ENCODE assay signal across 16 mouse cellular contexts in the genomic region with DNA sequence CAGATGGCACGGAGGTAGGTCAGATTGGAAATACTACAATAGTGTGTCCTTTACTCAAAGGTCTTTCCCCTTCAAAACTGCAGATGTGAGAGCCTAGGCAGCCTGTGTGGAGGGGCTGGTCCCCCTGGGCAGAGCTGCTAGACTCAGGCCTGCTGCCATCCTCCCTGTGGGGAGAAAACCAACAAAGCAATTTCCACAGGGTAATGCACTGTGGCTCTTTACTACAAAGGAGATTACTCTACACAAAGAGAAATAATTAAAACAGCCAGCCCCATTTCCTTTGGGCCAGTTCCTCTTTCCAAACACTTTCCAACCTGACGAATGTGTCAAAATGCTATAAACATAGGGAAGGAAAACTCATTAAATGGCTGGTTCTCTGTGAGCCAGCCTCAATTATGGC.
A peak's percentile ranks its signal among the peaks of the same experiment; 100 is the strongest.
DNase-seq lines count a peak whose midpoint lies in the region; ATAC-seq and TF ChIP-seq lines count a peak whose summit lies in the region.
"Had no signal": no experiment of that assay in that cellular context is flagged by ENCODE, and none has a peak within 500 bp of the region (broad histone marks: within the 10 kb centered on the region; RNA-seq: fewer than 3 reads in every experiment).

No protein-coding gene starts in this region.

- 0 out of 2 replicates have a peak, but pooled peaks have one; percentile 51 for ATAC-seq in forebrain, embryonic 12.5 days (ENCODE audit: low FRiP score)
- no peak for ATAC-seq in hindbrain, embryonic 14.5 days (ENCODE audit: low FRiP score)
- ATAC-seq in midbrain, embryonic 14.5 days (ENCODE audit: low FRiP score, low TSS enrichment): no peak
- ATAC-seq: liver, postnatal 0 days had no signal

- H3K27me3 ChIP-seq in forebrain, embryonic 12.5 days: 0 out of 2 replicates have a peak, but pooled peaks cover 4% of the 10 kb centered on the region
- H3K27me3 ChIP-seq in hindbrain, embryonic 14.5 days (ENCODE audit: control insufficient read depth, insufficient read depth, low read length): no peaks in the 10 kb centered on the region
- no peaks in the 10 kb centered on the region for H3K27me3 ChIP-seq in midbrain, embryonic 14.5 days (ENCODE audit: control insufficient read depth, insufficient read depth, low read length)
- H3K27me3 ChIP-seq: limb, embryonic 15.5 days had no signal

- H3K4me3 ChIP-seq in forebrain, embryonic 12.5 days (replicated peaks): no peak overlapping the region
- H3K4me3 ChIP-seq in hindbrain, embryonic 14.5 days (replicated peaks; ENCODE audit: low read length): no peak overlapping the region
- no peak overlapping the region for H3K4me3 ChIP-seq in midbrain, embryonic 14.5 days (replicated peaks; ENCODE audit: low read depth, low read length)
- H3K4me3 ChIP-seq in gastrocnemius, adult 2 months: no peak overlapping the region
- H3K4me3 ChIP-seq: limb, embryonic 15.5 days had no signal

- peaks cover 27% of the 10 kb centered on the region for H3K4me1 ChIP-seq in forebrain, embryonic 12.5 days
- peaks cover 13% of the 10 kb centered on the region; the same call in 1 of the 2 replicates for H3K4me1 ChIP-seq in hindbrain, embryonic 14.5 days (replicated peaks; ENCODE audit: control insufficient read depth, insufficient read depth, low read length)
- peaks cover 6% of the 10 kb centered on the region; the same call in 1 of the 2 replicates for H3K4me1 ChIP-seq in midbrain, embryonic 14.5 days (ENCODE audit: control insufficient read depth, insufficient read depth, low read length)

- intact Hi-C loops in gastrocnemius, adult 2 months (cut with DNase I): no loop called here

- no peak for TF ChIP-seq CTCF in brain, embryonic 14.5 days (IDR thresholded peaks at IDR 0.05; ENCODE audit: borderline replicate concordance, extremely low read depth, insufficient read depth, insufficient read length)
- TF ChIP-seq CTCF in gastrocnemius, adult 2 months (IDR thresholded peaks at IDR 0.05): no peak

- H3K4me2 ChIP-seq in forebrain, embryonic 12.5 days: no peak overlapping the region
- no peak overlapping the region for H3K4me2 ChIP-seq in hindbrain, embryonic 14.5 days (replicated peaks)
- H3K4me2 ChIP-seq in midbrain, embryonic 14.5 days (ENCODE audit: low read length): no peak overlapping the region
- H3K4me2 ChIP-seq: limb, embryonic 15.5 days had no signal

- no peak overlapping the region for H3K9ac ChIP-seq in forebrain, embryonic 12.5 days
- peak overlapping the region; percentile 10; the same call in 1 of the 2 replicates for H3K9ac ChIP-seq in hindbrain, embryonic 14.5 days
- H3K9ac ChIP-seq in midbrain, embryonic 14.5 days (replicated peaks; ENCODE audit: low read length): no peak overlapping the region
- H3K9ac ChIP-seq: limb, embryonic 15.5 days; liver, postnatal 0 days had no signal

- peak; percentile 83 for DNase-seq in brain, embryonic 14.5 days (ENCODE audit: low read depth)
- no peak for DNase-seq in hindbrain, embryonic 14.5 days (ENCODE audit: low spot score)
- DNase-seq in midbrain, embryonic 14.5 days: peak; percentile 57
- no peak for DNase-seq in gastrocnemius, adult 8-10 months (ENCODE audit: low spot score in 2 of 2)
- DNase-seq in gastrocnemius, adult 2 months: no peak
- no peak for DNase-seq in thymus, postnatal 0 days (ENCODE audit: low spot score)
- DNase-seq: adrenal gland, postnatal 14 days; cerebellum, adult 9-11 months; heart, adult 18-20 months; kidney, adult 8-10 months; liver, postnatal 0 days; right cerebral cortex, postnatal 14 days had no signal

- TF ChIP-seq POLR2A in brain, embryonic 14.5 days (IDR thresholded peaks at IDR 0.05; ENCODE audit: borderline replicate concordance, extremely low read depth, insufficient read depth, insufficient read length, poor library complexity, severe bottlenecking): no peak

- H3K9me3 ChIP-seq in forebrain, embryonic 12.5 days: no peaks in the 10 kb centered on the region
- H3K9me3 ChIP-seq in hindbrain, embryonic 14.5 days (ENCODE audit: control insufficient read depth, low read length): no peaks in the 10 kb centered on the region
- no peaks in the 10 kb centered on the region for H3K9me3 ChIP-seq in midbrain, embryonic 14.5 days (ENCODE audit: control insufficient read depth, low read length)
- H3K9me3 ChIP-seq: limb, embryonic 15.5 days had no signal

- WGBS in forebrain, embryonic 12.5 days: 12% methylated on average over 2 of the region's 2 CpGs
- WGBS in hindbrain, embryonic 14.5 days: 29% methylated on average over 2 of the region's 2 CpGs
- WGBS in midbrain, embryonic 14.5 days: 12% methylated on average over 2 of the region's 2 CpGs

- H3K36me3 ChIP-seq in forebrain, embryonic 12.5 days (replicated peaks): no peaks in the 10 kb centered on the region
- no peaks in the 10 kb centered on the region for H3K36me3 ChIP-seq in hindbrain, embryonic 14.5 days (replicated peaks; ENCODE audit: control insufficient read depth, insufficient read depth)
- no peaks in the 10 kb centered on the region for H3K36me3 ChIP-seq in midbrain, embryonic 14.5 days (ENCODE audit: control insufficient read depth, insufficient read depth, low read length)
- H3K36me3 ChIP-seq: G1E; limb, embryonic 15.5 days had no signal

- H3K27ac ChIP-seq in forebrain, embryonic 12.5 days: peak overlapping the region; percentile 31; the same call in 1 of the 2 replicates
- no peak overlapping the region for H3K27ac ChIP-seq in hindbrain, embryonic 14.5 days
- peak overlapping the region; percentile 28 for H3K27ac ChIP-seq in midbrain, embryonic 14.5 days (replicated peaks; ENCODE audit: low read depth, low read length)
- no peak overlapping the region for H3K27ac ChIP-seq in gastrocnemius, adult 2 months
- H3K27ac ChIP-seq: limb, embryonic 15.5 days; macrophage had no signal

Comparison
In these comparisons a context has a peak if more than half of its experiments do, and no peak if none do; other contexts are left out.
1. DNase-seq: peak in brain, embryonic 14.5 days (single experiment) and midbrain, embryonic 14.5 days (single experiment); none in hindbrain, embryonic 14.5 days (single experiment), gastrocnemius, adult 8-10 months (0 of 2), gastrocnemius, adult 2 months (single experiment) and thymus, postnatal 0 days (single experiment).
2. H3K27ac ChIP-seq: peak in forebrain, embryonic 12.5 days (single experiment) and midbrain, embryonic 14.5 days (single experiment); none in hindbrain, embryonic 14.5 days (single experiment) and gastrocnemius, adult 2 months (single experiment).